Mouse (Mus musculus) neural tube, embryonic 15.5 days (tissue): ENCODE measurements around the gene Cacng2. TPM values are rescaled to one million over a fixed set of nuclear protein-coding genes. Genes with fewer than 3 reads are reported as not detected.

Experiments used
- ATAC-seq: fragments of 200-750 bp; cut with Nextera tagmentation; 2 replicates; pipeline ENCODE4 v1.8.0; 2017; ENCODE audit warnings: mild to moderate bottlenecking, moderate TSS enrichment, moderate library complexity; ENCODE audit not compliant: low FRiP score
- H3K27ac ChIP-seq: fragments of 300-500 bp; sonication (generic); replicated peaks from 2 replicates; pipeline ENCODE4 v1.5.1; 2015; ENCODE audit warnings: mild to moderate bottlenecking, inconsistent platforms
- H3K27me3 ChIP-seq: fragments of 300-500 bp; sonication (generic); replicated peaks from 2 replicates; pipeline ENCODE4 v1.6.1; 2015; ENCODE audit warnings: inconsistent platforms
- H3K36me3 ChIP-seq: fragments of 300-500 bp; sonication (generic); 2 replicates; pipeline ENCODE4 v1.6.1; 2015; ENCODE audit warnings: inconsistent platforms
- H3K4me1 ChIP-seq: fragments of 300-500 bp; sonication (generic); 2 replicates; pipeline ENCODE4 v1.6.1; 2015; ENCODE audit warnings: inconsistent platforms
- H3K4me2 ChIP-seq: fragments of 300-500 bp; sonication (generic); 2 replicates; pipeline ENCODE4 v1.6.1; 2015; ENCODE audit warnings: inconsistent platforms, mild to moderate bottlenecking, moderate library complexity
- H3K4me3 ChIP-seq: fragments of 300-500 bp; sonication (generic); replicated peaks from 2 replicates; pipeline ENCODE4 v1.5.1; 2015; ENCODE audit warnings: mild to moderate bottlenecking, inconsistent platforms
- H3K9ac ChIP-seq: fragments of 300-500 bp; sonication (generic); replicated peaks from 2 replicates; pipeline ENCODE4 v1.6.1; 2015; ENCODE audit warnings: mild to moderate bottlenecking, inconsistent platforms
- H3K9me3 ChIP-seq: fragments of 300-500 bp; sonication (generic); replicated peaks from 2 replicates; pipeline ENCODE4 v1.6.1; 2016; ENCODE audit warnings: inconsistent platforms
- WGBS: fragments of 180-500 bp; shearing (Covaris S2); methylation state at CpG from one replicate; pipeline ENCODE4 v1.1.7; 2015; ENCODE audit warnings: mixed read lengths; 5-methylcytosine and 5-hydroxymethylcytosine counted together
- polyA plus RNA-seq: library from polyadenylated mRNA; unstranded; fragments of >200 nt; fragmentation: Nextera tagmentation; extraction: Ambion mirVana; gene quantifications from 2 replicates; pipeline ENCODE4 v1.2.1, GENCODE M21; 2015

Cacng2 gene
- polyA plus RNA-seq, 1 experiment from 2014 or later = 18.9 TPM

DNA sequence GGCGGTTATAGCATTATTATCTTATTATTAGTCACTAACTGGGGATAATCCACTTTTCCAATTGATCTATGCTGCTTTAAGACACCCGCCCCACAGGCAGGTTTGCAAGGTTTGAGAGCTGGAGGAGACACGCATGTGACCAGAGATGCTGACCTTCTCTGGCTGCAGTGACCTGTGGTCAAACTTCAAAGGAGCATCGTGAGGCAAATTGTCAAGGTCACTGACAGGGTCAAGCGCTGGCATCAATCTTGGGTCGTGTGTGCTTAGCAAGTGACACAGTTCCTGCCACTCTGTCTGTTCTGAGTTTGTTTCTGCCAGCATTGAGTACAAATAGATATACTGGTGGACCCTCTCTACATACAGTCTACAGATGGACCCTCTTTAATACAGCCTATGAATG, 14.8 kb upstream of the Cacng2 start:
- no peaks in the 10 kb centered on the region for H3K9me3 ChIP-seq
- H3K36me3 ChIP-seq = no peaks in the 10 kb centered on the region
- no peak for ATAC-seq
- 30% methylated on average over 6 of the region's 6 CpGs for WGBS
- no peak overlapping the region for H3K27ac ChIP-seq
- H3K4me1 ChIP-seq = peaks cover 6% of the 10 kb centered on the region
- H3K27me3 ChIP-seq = 0 out of 2 replicates have a peak, but pooled peaks cover 3% of the 10 kb centered on the region
- H3K4me2 ChIP-seq = no peak overlapping the region
- no peak overlapping the region for H3K4me3 ChIP-seq
- no peak overlapping the region for H3K9ac ChIP-seq

DNA sequence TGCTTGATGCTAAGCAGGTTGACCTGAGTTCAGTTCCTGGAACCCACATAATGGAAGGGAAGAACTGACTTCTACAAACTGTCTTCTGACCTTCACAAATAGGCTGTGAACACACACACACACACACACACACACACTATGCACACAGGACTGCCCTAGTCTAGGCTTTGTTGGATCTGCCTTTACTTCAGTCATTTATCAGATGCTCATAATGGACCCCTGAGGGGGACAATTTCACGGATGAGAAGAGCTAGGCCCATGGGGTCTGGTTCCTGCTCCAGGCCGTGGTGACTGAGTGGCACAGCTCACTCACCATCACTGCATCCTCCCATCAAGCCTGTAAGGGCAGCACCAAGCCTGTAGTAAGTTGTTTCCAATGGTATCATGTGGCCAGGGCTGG, 13.6 kb upstream of the Cacng2 start:
- peaks cover 6% of the 10 kb centered on the region for H3K4me1 ChIP-seq
- H3K9me3 ChIP-seq = no peaks in the 10 kb centered on the region
- ATAC-seq = no peak
- no peaks in the 10 kb centered on the region for H3K27me3 ChIP-seq
- WGBS = 18% methylated on average over 2 of the region's 2 CpGs
- H3K9ac ChIP-seq = no peak overlapping the region
- H3K27ac ChIP-seq = no peak overlapping the region
- H3K36me3 ChIP-seq = no peaks in the 10 kb centered on the region
- no peak overlapping the region for H3K4me2 ChIP-seq
- H3K4me3 ChIP-seq = no peak overlapping the region

GRCm38 (mm10) chr15:78119248-78119647, 580 bp downstream of the Cacng2 start:
- WGBS = 3% methylated on average over 39 of the region's 39 CpGs
- Histone ChIP-seq H3K4me1 (peaks cover 40% of the 10 kb centered on the region), H3K36me3 (no peaks in the 10 kb centered on the region), H3K27ac (peak overlapping the region; percentile 85), H3K4me3 (peak overlapping the region; percentile 54), H3K9ac (peak overlapping the region; percentile 63), H3K9me3 (no peaks in the 10 kb centered on the region), H3K4me2 (peak overlapping the region; percentile 66), H3K27me3 (no peaks in the 10 kb centered on the region)
- peak; percentile 45 for ATAC-seq

DNA sequence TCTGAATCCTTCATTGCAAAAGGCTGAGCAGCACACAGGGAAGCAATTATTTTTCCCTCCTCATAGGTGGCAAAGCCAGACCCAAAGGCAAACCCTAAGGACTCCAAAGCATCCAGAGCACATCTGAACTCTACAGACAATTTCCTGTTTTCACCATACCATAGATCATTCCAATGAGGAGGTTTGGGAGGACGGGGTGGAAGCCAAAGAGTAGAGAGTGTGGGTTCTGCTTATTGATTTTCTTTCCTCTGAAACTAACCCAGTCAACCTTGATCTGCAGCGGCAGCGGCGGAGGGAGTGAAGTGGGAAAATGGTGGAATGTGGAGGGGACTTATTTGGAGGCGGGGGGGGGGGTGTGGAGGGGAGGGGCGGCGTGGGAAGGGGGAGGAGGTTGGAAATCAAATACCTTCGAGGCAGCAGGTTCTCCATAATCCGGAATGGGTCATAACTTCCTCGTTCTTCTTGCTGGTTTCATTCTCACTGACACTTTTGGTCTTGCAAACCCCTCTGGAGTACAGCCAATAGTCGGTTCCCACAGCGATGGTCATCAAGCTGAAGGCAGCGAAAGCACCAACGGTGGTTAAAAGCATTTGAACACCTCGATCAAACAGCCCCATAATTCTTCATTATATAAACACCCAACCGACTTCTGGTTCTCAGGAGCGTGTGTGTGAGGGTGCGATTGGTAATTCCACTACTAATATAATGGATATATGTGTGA, 1.4 kb downstream of the Cacng2 start:
- Histone ChIP-seq H3K9me3 (no peaks in the 10 kb centered on the region), H3K36me3 (no peaks in the 10 kb centered on the region), H3K27me3 (no peaks in the 10 kb centered on the region), H3K9ac (peak overlapping the region; percentile 63), H3K4me3 (peak overlapping the region; percentile 54), H3K4me1 (peaks cover 40% of the 10 kb centered on the region), H3K4me2 (peak overlapping the region; percentile 66), H3K27ac (peak overlapping the region; percentile 85)
- 26% methylated on average over 17 of the region's 18 CpGs for WGBS
- no peak for ATAC-seq

DNA sequence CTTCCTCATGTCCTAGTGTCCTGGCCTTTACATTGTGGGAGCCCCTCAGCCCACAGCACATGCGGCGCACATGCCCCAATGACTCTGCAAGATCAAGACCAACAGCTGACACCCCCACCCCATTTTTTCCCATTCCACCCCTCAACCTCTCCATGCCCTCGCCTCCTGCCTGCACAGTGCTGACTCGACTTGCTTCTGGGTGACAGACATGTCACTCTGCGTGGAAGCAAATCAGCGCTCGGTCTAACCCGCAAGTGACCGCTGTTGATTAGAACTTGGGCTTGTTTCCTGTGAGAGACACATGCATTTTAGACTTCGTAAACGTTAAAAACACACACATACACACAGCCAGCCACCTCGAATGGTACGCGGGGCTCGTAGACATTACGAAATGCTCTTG, 2.1 kb downstream of the Cacng2 start:
- 60% methylated on average over 16 of the region's 16 CpGs for WGBS

GRCm38 (mm10) chr15:78116936-78117335, 2.9 kb downstream of the Cacng2 start:
- WGBS = 22% methylated on average over 10 of the region's 10 CpGs
- no peaks in the 10 kb centered on the region for H3K9me3 ChIP-seq
- H3K36me3 ChIP-seq = no peaks in the 10 kb centered on the region
- H3K27me3 ChIP-seq = no peaks in the 10 kb centered on the region
- no peak for ATAC-seq
- peak overlapping the region; percentile 66 for H3K4me2 ChIP-seq
- peak overlapping the region; percentile 54 for H3K4me3 ChIP-seq
- peak overlapping the region; percentile 85 for H3K27ac ChIP-seq
- H3K4me1 ChIP-seq = peaks cover 40% of the 10 kb centered on the region
- H3K9ac ChIP-seq = peak overlapping the region; percentile 63

More for the DNA sequence above, 2.1 kb downstream of the Cacng2 start:
- ATAC-seq = no peak
- Histone ChIP-seq H3K9me3 (no peaks in the 10 kb centered on the region), H3K4me3 (peak overlapping the region; percentile 54), H3K9ac (peak overlapping the region; percentile 63), H3K36me3 (no peaks in the 10 kb centered on the region), H3K4me2 (peak overlapping the region; percentile 66), H3K27me3 (no peaks in the 10 kb centered on the region), H3K4me1 (peaks cover 40% of the 10 kb centered on the region), H3K27ac (peak overlapping the region; percentile 85)

DNA sequence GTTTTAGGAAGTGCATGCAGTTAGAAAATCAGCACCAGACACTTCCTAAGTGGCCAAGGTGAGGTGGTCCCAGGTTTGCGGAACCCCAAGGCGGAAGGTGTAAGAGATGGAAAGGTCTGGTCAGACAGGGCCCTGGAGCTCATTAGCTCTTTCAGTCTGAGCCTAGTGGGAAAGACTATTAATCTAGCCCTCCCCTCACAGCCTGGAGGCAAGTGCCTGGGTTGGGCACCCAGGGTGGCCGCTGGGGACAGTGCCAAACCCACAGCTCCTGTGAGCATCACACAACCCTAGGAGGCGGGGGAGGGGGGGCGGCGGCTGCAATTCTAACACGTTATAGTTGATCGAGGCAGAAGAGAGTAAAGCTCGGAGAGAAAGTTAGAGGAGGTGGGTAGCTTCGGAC, 3.6 kb downstream of the Cacng2 start:
- ATAC-seq = no peak
- Histone ChIP-seq H3K27me3 (no peaks in the 10 kb centered on the region), H3K4me3 (peak overlapping the region; percentile 54), H3K36me3 (no peaks in the 10 kb centered on the region), H3K4me2 (peak overlapping the region; percentile 66), H3K27ac (0 out of 2 replicates have a peak overlapping the region, but pooled peaks have one; percentile 2), H3K9me3 (no peaks in the 10 kb centered on the region), H3K4me1 (peaks cover 39% of the 10 kb centered on the region), H3K9ac (peak overlapping the region; percentile 63; the same call in 1 of the 2 replicates)
- WGBS = 49% methylated on average over 10 of the region's 10 CpGs

DNA sequence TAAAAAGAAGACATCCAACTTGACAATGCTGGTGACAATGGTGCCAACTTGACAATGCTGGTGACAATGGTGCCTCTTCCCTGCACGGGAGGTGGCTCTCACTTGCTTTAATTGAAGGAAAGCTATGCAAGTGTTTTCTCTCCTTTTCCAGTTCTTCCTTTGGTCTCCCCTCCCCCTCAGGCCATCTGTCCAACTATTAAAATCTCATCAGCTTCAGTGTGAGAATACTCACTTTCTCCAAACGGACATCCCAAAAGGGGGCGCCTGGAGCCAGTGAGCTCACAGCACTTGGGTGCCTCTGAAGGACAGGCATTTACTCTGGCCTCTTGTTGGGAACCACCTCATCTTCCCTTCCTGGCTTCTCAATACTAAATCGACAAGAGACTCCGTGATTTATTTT, 20.3 kb downstream of the Cacng2 start:
- Histone ChIP-seq H3K4me3 (no peak overlapping the region), H3K9me3 (no peaks in the 10 kb centered on the region), H3K4me2 (no peak overlapping the region), H3K27me3 (no peaks in the 10 kb centered on the region), H3K9ac (no peak overlapping the region), H3K4me1 (peaks cover 12% of the 10 kb centered on the region), H3K36me3 (no peaks in the 10 kb centered on the region), H3K27ac (no peak overlapping the region)
- 45% methylated on average over 5 of the region's 5 CpGs for WGBS
- ATAC-seq = no peak

GRCm38 (mm10) chr15:78096004-78096403, 23.8 kb downstream of the Cacng2 start:
- H3K27me3 ChIP-seq = no peaks in the 10 kb centered on the region
- peaks cover 12% of the 10 kb centered on the region for H3K4me1 ChIP-seq
- no peak overlapping the region for H3K4me3 ChIP-seq
- no peak overlapping the region for H3K27ac ChIP-seq
- H3K9ac ChIP-seq = no peak overlapping the region
- no peaks in the 10 kb centered on the region for H3K36me3 ChIP-seq
- H3K4me2 ChIP-seq = no peak overlapping the region
- H3K9me3 ChIP-seq = no peaks in the 10 kb centered on the region
- 86% methylated on average over 16 of the region's 16 CpGs for WGBS
- ATAC-seq = no peak

GRCm38 (mm10) chr15:78093597-78093996, 26.2 kb downstream of the Cacng2 start:
- WGBS = 81% methylated on average over 5 of the region's 5 CpGs
- Histone ChIP-seq H3K4me1 (peaks cover 12% of the 10 kb centered on the region), H3K36me3 (no peaks in the 10 kb centered on the region)

GRCm38 (mm10) chr15:78082841-78083572, 36.8 kb downstream of the Cacng2 start:
- Histone ChIP-seq H3K9ac (no peak overlapping the region), H3K27ac (no peak overlapping the region), H3K27me3 (no peaks in the 10 kb centered on the region)

More at GRCm38 (mm10) chr15:78093597-78093996, 26.2 kb downstream of the Cacng2 start:
- no peak for ATAC-seq
- H3K9ac ChIP-seq = no peak overlapping the region
- H3K9me3 ChIP-seq = no peaks in the 10 kb centered on the region
- no peak overlapping the region for H3K4me2 ChIP-seq
- no peak overlapping the region for H3K27ac ChIP-seq
- no peak overlapping the region for H3K4me3 ChIP-seq
- no peaks in the 10 kb centered on the region for H3K27me3 ChIP-seq

DNA sequence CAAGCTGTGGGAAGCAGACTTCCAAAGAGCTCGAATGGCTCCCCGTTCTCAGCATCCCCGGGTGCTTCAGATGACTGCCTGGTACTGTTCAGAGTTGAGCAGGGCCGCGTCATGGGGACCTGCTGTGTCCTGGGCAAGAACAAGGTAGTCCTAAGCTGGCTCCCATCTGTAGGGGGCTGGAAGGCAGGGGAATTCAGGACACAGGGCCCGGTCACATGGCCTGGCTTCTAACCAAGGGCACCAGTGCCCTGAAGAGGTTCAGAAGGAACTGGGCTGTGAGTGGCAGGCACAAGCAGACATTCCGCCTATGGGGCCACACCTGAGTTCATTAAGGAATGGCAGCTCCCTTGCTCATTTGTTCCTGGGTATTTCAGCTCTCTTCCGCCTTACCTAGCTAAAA, 37.7 kb downstream of the Cacng2 start:
- Histone ChIP-seq H3K4me3 (no peak overlapping the region), H3K36me3 (no peaks in the 10 kb centered on the region), H3K9me3 (no peaks in the 10 kb centered on the region), H3K27ac (no peak overlapping the region), H3K4me1 (peaks cover 18% of the 10 kb centered on the region), H3K4me2 (no peak overlapping the region), H3K27me3 (no peaks in the 10 kb centered on the region), H3K9ac (no peak overlapping the region)
- ATAC-seq = no peak
- 50% methylated on average over 8 of the region's 8 CpGs for WGBS

More at GRCm38 (mm10) chr15:78082841-78083572, 36.8 kb downstream of the Cacng2 start:
- Histone ChIP-seq H3K4me1 (peaks cover 18% of the 10 kb centered on the region), H3K4me3 (no peak overlapping the region), H3K4me2 (no peak overlapping the region), H3K36me3 (no peaks in the 10 kb centered on the region), H3K9me3 (no peaks in the 10 kb centered on the region)
- 39% methylated on average over 13 of the region's 13 CpGs for WGBS
- no peak for ATAC-seq
